Mouse (Mus musculus) cerebellum, adult 11 months (tissue): ENCODE results near the gene Tamm41.

Source experiments
- DNase-seq: peaks from one replicate; pipeline ENCODE4 v3.0.0; 2022

Tamm41 gene

GRCm38 (mm10) chr6:115037103-115038094 lies at the start of gene Tamm41:
Gene Tamm41, minus strand, starts transcription at chr6:115037876.
- peak; percentile 87 for DNase-seq

GRCm38 (mm10) chr6:115085274-115085841 lies 47.7 kb upstream of the Tamm41 start:
- peak; percentile 73 for DNase-seq

GRCm38 (mm10) chr6:115076781-115077575 lies 39.3 kb upstream of the Tamm41 start:
- DNase-seq, result no peak

- DNase-seq, result no peak
Observed at GRCm38 (mm10) chr6:115072024-115072423, 34.3 kb upstream of the Tamm41 start.

GRCm38 (mm10) chr6:115065411-115066241 lies 27.9 kb upstream of the Tamm41 start:
- DNase-seq, result peak; percentile 44

GRCm38 (mm10) chr6:115062605-115063350 lies 25.1 kb upstream of the Tamm41 start:
- no peak for DNase-seq

GRCm38 (mm10) chr6:115059227-115059626 lies 21.6 kb upstream of the Tamm41 start:
- no peak for DNase-seq

GRCm38 (mm10) chr6:115056699-115057098 lies 19.0 kb upstream of the Tamm41 start:
- DNase-seq, result no peak

GRCm38 (mm10) chr6:115055440-115055839 lies 17.8 kb upstream of the Tamm41 start:
- DNase-seq, result no peak

- no peak for DNase-seq
Observed at GRCm38 (mm10) chr6:115051586-115052197, 14.0 kb upstream of the Tamm41 start.

GRCm38 (mm10) chr6:115049015-115049414 lies 11.3 kb upstream of the Tamm41 start:
- DNase-seq, result peak; percentile 61

- no peak for DNase-seq
Observed at GRCm38 (mm10) chr6:115047816-115048215, 10.1 kb upstream of the Tamm41 start.

GRCm38 (mm10) chr6:115046064-115046463 lies 8.4 kb upstream of the Tamm41 start:
- no peak for DNase-seq

GRCm38 (mm10) chr6:115044709-115045108 lies 7.0 kb upstream of the Tamm41 start:
- no peak for DNase-seq

GRCm38 (mm10) chr6:115043657-115044500 lies 6.2 kb upstream of the Tamm41 start:
- no peak for DNase-seq

GRCm38 (mm10) chr6:115042609-115043008 lies 4.9 kb upstream of the Tamm41 start:
- no peak for DNase-seq

- no peak for DNase-seq
Observed at GRCm38 (mm10) chr6:115033441-115033840, 4.2 kb downstream of the Tamm41 start.

- no peak for DNase-seq
Observed at GRCm38 (mm10) chr6:115030098-115030497, 7.6 kb downstream of the Tamm41 start.

GRCm38 (mm10) chr6:115029248-115029647 lies 8.4 kb downstream of the Tamm41 start:
- DNase-seq, result no peak

- no peak for DNase-seq
Observed at GRCm38 (mm10) chr6:115027485-115027992, 10.1 kb downstream of the Tamm41 start.
